Comparison of ENCODE assay signal across 13 mouse cellular contexts in genomic region chr2:93391198-93391597, GRCm38 (mm10). TPM values are rescaled to one million over a fixed set of nuclear protein-coding genes. Genes with fewer than 3 reads are reported as not detected.
DNase-seq lines count a peak whose midpoint lies in the region; ATAC-seq and TF ChIP-seq lines count a peak whose summit lies in the region.
"Had no signal": no experiment of that assay in that cellular context is flagged by ENCODE, and none has a peak within 500 bp of the region (broad histone marks: within the 10 kb centered on the region; RNA-seq: fewer than 3 reads in every experiment).

No protein-coding gene starts in this region.

- H3K9me3 ChIP-seq in forebrain, embryonic 11.5 days (ENCODE audit: control insufficient read depth, low read length): no peaks in the 10 kb centered on the region; the same call in 1 of the 2 replicates
- H3K9me3 ChIP-seq in forebrain, postnatal 0 days (ENCODE audit: low read length): no peaks in the 10 kb centered on the region
- H3K9me3 ChIP-seq in midbrain, embryonic 16.5 days (replicated peaks; ENCODE audit: control insufficient read depth, low read length, poor library complexity, severe bottlenecking): no peaks in the 10 kb centered on the region
- H3K9me3 ChIP-seq in kidney, embryonic 15.5 days (replicated peaks): peaks cover 3% of the 10 kb centered on the region; the same call in 1 of the 2 replicates
- H3K9me3 ChIP-seq: embryonic facial prominence, embryonic 12.5 days had no signal

- TF ChIP-seq CTCF in forebrain, postnatal 0 days (IDR thresholded peaks at IDR 0.05; ENCODE audit: low read depth): no peak

- H3K27me3 ChIP-seq in forebrain, embryonic 11.5 days (ENCODE audit: control insufficient read depth, insufficient read depth, low read length): no peaks in the 10 kb centered on the region
- no peaks in the 10 kb centered on the region for H3K27me3 ChIP-seq in forebrain, postnatal 0 days (ENCODE audit: insufficient read depth, low read length)
- no peaks in the 10 kb centered on the region for H3K27me3 ChIP-seq in midbrain, embryonic 16.5 days (ENCODE audit: control insufficient read depth, insufficient read depth, low read depth, low read length)
- no peaks in the 10 kb centered on the region for H3K27me3 ChIP-seq in kidney, embryonic 15.5 days
- H3K27me3 ChIP-seq: embryonic facial prominence, embryonic 12.5 days had no signal

- ATAC-seq in forebrain, embryonic 11.5 days (replicated peaks; ENCODE audit: low FRiP score): 0 out of 2 replicates have a peak, but pooled peaks have one; percentile 25
- peak; percentile 72 for ATAC-seq in forebrain, postnatal 0 days
- 0 out of 2 replicates have a peak, but pooled peaks have one; percentile 7 for ATAC-seq in midbrain, embryonic 16.5 days
- no peak for ATAC-seq in kidney, embryonic 15.5 days (replicated peaks; ENCODE audit: low FRiP score)
- ATAC-seq in CD4-positive, CD25-positive, alpha-beta regulatory T cell, adult 4 months: no peak

- H3K4me2 ChIP-seq in forebrain, embryonic 11.5 days (ENCODE audit: low read depth, low read length, severe bottlenecking): no peak overlapping the region
- no peak overlapping the region for H3K4me2 ChIP-seq in forebrain, postnatal 0 days (ENCODE audit: low read depth)
- no peak overlapping the region for H3K4me2 ChIP-seq in midbrain, embryonic 16.5 days (ENCODE audit: low read length)
- H3K4me2 ChIP-seq in kidney, embryonic 15.5 days: no peak overlapping the region
- H3K4me2 ChIP-seq: embryonic facial prominence, embryonic 12.5 days had no signal

- DNase-seq in left cerebral cortex, postnatal 25 days (ENCODE audit: low spot score in 2 of 2): peak; percentile 27 to 58
- DNase-seq in left cerebral cortex, postnatal 4 days: no peak
- no peak for DNase-seq in forebrain, embryonic 11.5 days (ENCODE audit: low spot score)
- DNase-seq in forebrain, postnatal 0 days: no peak
- no peak for DNase-seq in embryo, embryonic 10 days (ENCODE audit: low spot score)
- DNase-seq: cerebellum, adult 8-10 months; kidney, adult 9 months; thymus, postnatal 36 days had no signal

- no peak overlapping the region for H3K27ac ChIP-seq in forebrain, embryonic 11.5 days (ENCODE audit: low read depth, low read length)
- H3K27ac ChIP-seq in forebrain, postnatal 0 days (ENCODE audit: low read depth, low read length): no peak overlapping the region
- no peak overlapping the region for H3K27ac ChIP-seq in midbrain, embryonic 16.5 days (ENCODE audit: low read length)
- H3K27ac ChIP-seq in kidney, embryonic 15.5 days: no peak overlapping the region
- H3K27ac ChIP-seq: liver, embryonic 14.5 days had no signal

- H3K36me3 ChIP-seq in forebrain, embryonic 11.5 days (ENCODE audit: control insufficient read depth, insufficient read depth, low read length): no peaks in the 10 kb centered on the region
- no peaks in the 10 kb centered on the region for H3K36me3 ChIP-seq in forebrain, postnatal 0 days (ENCODE audit: insufficient read depth)
- H3K36me3 ChIP-seq in midbrain, embryonic 16.5 days (ENCODE audit: control insufficient read depth, insufficient read depth, low read length): no peaks in the 10 kb centered on the region
- H3K36me3 ChIP-seq in kidney, embryonic 15.5 days: no peaks in the 10 kb centered on the region
- H3K36me3 ChIP-seq: embryonic facial prominence, embryonic 12.5 days had no signal

- H3K4me3 ChIP-seq in forebrain, embryonic 11.5 days (ENCODE audit: low read depth, low read length): no peak overlapping the region
- no peak overlapping the region for H3K4me3 ChIP-seq in forebrain, postnatal 0 days (ENCODE audit: low read depth, low read length)
- H3K4me3 ChIP-seq in midbrain, embryonic 16.5 days (ENCODE audit: low read depth, low read length): no peak overlapping the region
- no peak overlapping the region for H3K4me3 ChIP-seq in kidney, embryonic 15.5 days (replicated peaks)
- H3K4me3 ChIP-seq: embryonic facial prominence, embryonic 12.5 days had no signal

- peaks cover 18% of the 10 kb centered on the region for H3K4me1 ChIP-seq in forebrain, embryonic 11.5 days (replicated peaks; ENCODE audit: control insufficient read depth, insufficient read depth, low read length)
- peaks cover 10% of the 10 kb centered on the region for H3K4me1 ChIP-seq in forebrain, postnatal 0 days (ENCODE audit: insufficient read depth)
- peaks cover 19% of the 10 kb centered on the region for H3K4me1 ChIP-seq in midbrain, embryonic 16.5 days (ENCODE audit: control insufficient read depth, insufficient read depth, low read length)
- H3K4me1 ChIP-seq in kidney, embryonic 15.5 days: peaks cover 21% of the 10 kb centered on the region

- intact Hi-C loops in left cerebral cortex, postnatal 25 days (cut with DNase I): no loop called here
- intact Hi-C loops in left cerebral cortex, postnatal 4 days (cut with DNase I): no loop called here

- 0 out of 2 replicates have a peak overlapping the region, but pooled peaks have one; percentile 17 for H3K9ac ChIP-seq in forebrain, embryonic 11.5 days (ENCODE audit: low read length)
- H3K9ac ChIP-seq in forebrain, postnatal 0 days: no peak overlapping the region
- no peak overlapping the region for H3K9ac ChIP-seq in midbrain, embryonic 16.5 days (ENCODE audit: low read depth, low read length)
- no peak overlapping the region for H3K9ac ChIP-seq in kidney, embryonic 15.5 days
- H3K9ac ChIP-seq: embryonic facial prominence, embryonic 12.5 days; liver, embryonic 14.5 days had no signal

- 33% methylated on average over 6 of the region's 6 CpGs for WGBS in forebrain, embryonic 11.5 days
- WGBS in forebrain, postnatal 0 days: 9% methylated on average over 6 of the region's 6 CpGs
- 26% methylated on average over 6 of the region's 6 CpGs for WGBS in midbrain, embryonic 16.5 days
- WGBS in kidney, embryonic 15.5 days: 63% methylated on average over 6 of the region's 6 CpGs

RNA-seq across cellular contexts. Expression of gene Tspan18, which starts 56.9 kb away (rescaled TPM):
- total RNA-seq in left cerebral cortex, postnatal 25 days (2021): 1 to 10 TPM; 1.9 to 2.2 TPM
- total RNA-seq in left cerebral cortex, postnatal 4 days (2021): 10 to 100 TPM; 13.8 to 14.6 TPM
- 54.1 and 56.4 TPM in 2 replicates for polyA plus RNA-seq in forebrain, embryonic 11.5 days (2014; fragmentation: Nextera tagmentation; extraction: Ambion mirVana)
- total RNA-seq in forebrain, postnatal 0 days (2014; rRNA removed): 14.8 and 23.1 TPM in 2 replicates
- 14.4 and 18.1 TPM in 2 replicates for polyA plus RNA-seq in forebrain, postnatal 0 days (2015; fragmentation: Nextera tagmentation; extraction: Ambion mirVana)
- 20.1 and 21.2 TPM in 2 replicates for polyA plus RNA-seq in midbrain, embryonic 16.5 days (2015; fragmentation: Nextera tagmentation; extraction: Ambion mirVana)
- 41.0 and 44.8 TPM in 2 replicates for polyA plus RNA-seq in kidney, embryonic 15.5 days (2015; fragmentation: Nextera tagmentation; extraction: Ambion mirVana)
- under 1 TPM in 1 of 2 experiments, not detected in 1; 0.08 TPM for polyA plus RNA-seq in CD4-positive, CD25-positive, alpha-beta regulatory T cell, adult 4 months (2017; shearing (Covaris generic))

Comparison
In these comparisons a context has a peak if more than half of its experiments do, and no peak if none do; other contexts are left out.
1. DNase-seq: peak in left cerebral cortex, postnatal 25 days (2 of 2); none in left cerebral cortex, postnatal 4 days (single experiment), forebrain, embryonic 11.5 days (single experiment), forebrain, postnatal 0 days (single experiment) and embryo, embryonic 10 days (single experiment).
2. ATAC-seq: peak in forebrain, embryonic 11.5 days (single experiment), forebrain, postnatal 0 days (single experiment) and midbrain, embryonic 16.5 days (single experiment); none in kidney, embryonic 15.5 days (single experiment) and CD4-positive, CD25-positive, alpha-beta regulatory T cell, adult 4 months (single experiment).
3. RNA of gene Tspan18, which starts 56.9 kb away (polyA plus RNA-seq): 54.1 to 56.4 TPM in forebrain, embryonic 11.5 days, 41.0 to 44.8 TPM in kidney, embryonic 15.5 days, 20.1 to 21.2 TPM in midbrain, embryonic 16.5 days and 14.4 to 18.1 TPM in forebrain, postnatal 0 days; 0.08 TPM in CD4-positive, CD25-positive, alpha-beta regulatory T cell, adult 4 months; every median in the first group is over 10 times any median in the second.